Mouse (Mus musculus) liver, embryonic 14.5 days (tissue): ENCODE measurements at regions not wholly inside any gene's neighbourhood (a gene's known extent, or its start where the extent isn't known, plus 50 kb on each side); places are given as distances from the start of the nearest gene placed in this dataset.

Experiments
- CTCF ChIP-seq: IDR thresholded peaks from 2 replicates; pipeline ENCODE4 v1.5.1; 2016; ENCODE audit warnings: antibody characterized with exemption, low read depth, control low read depth
- EP300 ChIP-seq: IDR thresholded peaks from 2 replicates; pipeline ENCODE4 v1.6.1; 2016; ENCODE audit warnings: antibody characterized with exemption, low read depth

DNA sequence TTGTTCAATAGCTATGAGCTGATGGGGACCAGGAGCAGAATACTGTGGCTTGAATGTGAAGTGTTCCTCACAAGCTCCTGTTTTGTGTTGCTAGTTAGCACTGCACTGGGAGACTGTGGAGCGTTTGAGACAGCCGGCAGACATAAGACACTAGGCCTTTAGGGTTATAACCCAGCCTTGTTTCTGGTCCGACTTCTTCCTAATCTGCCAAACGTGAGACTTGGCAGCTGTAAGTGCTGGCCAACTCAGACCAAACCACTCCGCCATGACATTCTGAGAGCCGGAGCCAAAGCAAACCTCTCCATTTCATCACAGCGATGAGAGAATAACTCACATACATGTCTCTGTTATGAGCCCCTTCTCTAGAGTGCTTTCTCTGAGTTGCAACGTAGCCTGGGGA lies 375.2 kb downstream of the Rps24 start:
- TF ChIP-seq CTCF = no peak
- TF ChIP-seq EP300 = no peak
